Mouse (Mus musculus): ENCODE results near the gene Gm20479.

DNA sequence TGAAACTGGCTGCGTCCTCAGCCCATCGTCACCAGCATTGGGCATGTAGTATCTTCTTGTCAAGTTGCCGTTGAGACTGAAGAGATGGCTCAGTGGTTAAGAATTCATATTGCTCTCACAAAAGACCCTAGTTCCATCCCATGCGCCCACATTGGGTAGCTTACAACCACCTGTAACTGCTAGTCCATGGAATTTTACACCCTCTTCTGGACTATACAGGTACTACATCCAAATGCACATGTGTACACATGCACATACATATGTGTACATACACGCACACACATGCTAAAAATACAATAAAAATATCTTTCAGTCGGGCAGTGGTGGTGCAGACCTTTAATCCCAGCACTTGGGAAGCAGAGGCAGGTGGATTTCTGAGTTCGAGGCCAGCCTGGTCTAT is 49.3 kb upstream of the Gm20479 start:
- no peak for TF ChIP-seq CTCF (IDR thresholded peaks at IDR 0.05; ENCODE audit: control insufficient read depth, insufficient read depth, low read length)
- TF ChIP-seq POLR2A (IDR thresholded peaks at IDR 0.05; ENCODE audit: borderline replicate concordance, control insufficient read depth, low read depth, low read length): no peak
